Mouse (Mus musculus): ENCODE data around the gene Paxx.

- TF ChIP-seq CTCF (IDR thresholded peaks at IDR 0.05) (no peak), POLR2A (IDR thresholded peaks at IDR 0.05; ENCODE audit: insufficient read depth, low read depth, low read length) (no peak)
Observed at GRCm38 (mm10) chr2:25417426-25417825, 43.5 kb downstream of the Paxx start.

All from heart, adult 2 months (tissue).